Mouse (Mus musculus) limb, embryonic 12.5 days (tissue): ENCODE measurements around the gene Poldip3. TPM values are rescaled to one million over a fixed set of nuclear protein-coding genes. Genes with fewer than 3 reads are reported as not detected.
"Not testable (repeated sequence)": the region's sequence is repeated elsewhere in the genome, so short reads cannot be mapped to it uniquely, and the experiment has no call there.

Source experiments
- ATAC-seq: fragments of 200-750 bp; cut with Nextera tagmentation; 2 replicates; pipeline ENCODE4 v1.8.0; 2017; ENCODE audit warnings: low read depth, moderate TSS enrichment; ENCODE audit not compliant: insufficient number of reproducible peaks, insufficient read depth, low FRiP score, low TSS enrichment
- H3K27ac ChIP-seq: fragments of 300-500 bp; sonication (generic); 2 replicates; pipeline ENCODE4 v1.5.1; 2016; ENCODE audit warnings: mild to moderate bottlenecking, moderate library complexity
- H3K27me3 ChIP-seq: fragments of 300-500 bp; sonication (generic); 2 replicates; pipeline ENCODE4 v1.6.1; 2016; ENCODE audit warnings: mild to moderate bottlenecking, moderate library complexity
- H3K36me3 ChIP-seq: fragments of 300-500 bp; sonication (generic); 2 replicates; pipeline ENCODE4 v1.6.1; 2016; ENCODE audit warnings: mild to moderate bottlenecking, moderate library complexity
- H3K4me1 ChIP-seq: fragments of 300-500 bp; sonication (generic); replicated peaks from 2 replicates; pipeline ENCODE4 v1.6.1; 2016
- H3K4me2 ChIP-seq: fragments of 300-500 bp; sonication (generic); 2 replicates; pipeline ENCODE4 v1.6.1; 2016; ENCODE audit warnings: mild to moderate bottlenecking, moderate library complexity
- H3K4me3 ChIP-seq: fragments of 300-500 bp; sonication (generic); replicated peaks from 2 replicates; pipeline ENCODE4 v1.5.1; 2016; ENCODE audit warnings: mild to moderate bottlenecking
- H3K9ac ChIP-seq: fragments of 300-500 bp; sonication (generic); replicated peaks from 2 replicates; pipeline ENCODE4 v1.6.1; 2016; ENCODE audit warnings: mild to moderate bottlenecking, moderate library complexity
- H3K9me3 ChIP-seq: fragments of 300-500 bp; sonication (generic); 2 replicates; pipeline ENCODE4 v1.6.1; 2016; ENCODE audit warnings: mild to moderate bottlenecking, moderate library complexity
- whole genome bisulfite sequencing: fragments of 180-500 bp; shearing (Covaris S2); methylation state at CpG from one replicate; pipeline ENCODE4 v1.1.7; 2016; 5-methylcytosine and 5-hydroxymethylcytosine counted together
- polyA plus RNA-seq: library from polyadenylated mRNA; unstranded; fragments of >200 nt; fragmentation: Nextera tagmentation; extraction: Ambion mirVana; gene quantifications from 2 replicates; pipeline ENCODE4 v1.2.1, GENCODE M21; 2016

Gene Poldip3
- polyA plus RNA-seq, 1 experiment from 2014 or later: 173 TPM

GRCm38 (mm10) chr15:83150073-83150442, 874 bp upstream of the Poldip3 start:
- peak overlapping the region; percentile 85 for H3K4me3 ChIP-seq
- ATAC-seq: no peak
- 0 out of 2 replicates have a peak overlapping the region, but pooled peaks have one; percentile 24 for H3K9ac ChIP-seq
- peak overlapping the region; percentile 81 for H3K4me2 ChIP-seq
- H3K27me3 ChIP-seq: no peaks in the 10 kb centered on the region
- WGBS: 19% methylated on average over 3 of the region's 3 CpGs
- H3K27ac ChIP-seq: peak overlapping the region; percentile 97
- no peaks in the 10 kb centered on the region for H3K9me3 ChIP-seq
- peaks cover 7% of the 10 kb centered on the region; the same call in 1 of the 2 replicates for H3K4me1 ChIP-seq
- peaks cover 45% of the 10 kb centered on the region for H3K36me3 ChIP-seq

- Histone ChIP-seq H3K27me3 (no peaks in the 10 kb centered on the region), H3K4me2 (peak overlapping the region; percentile 81), H3K9ac (peak overlapping the region; percentile 93), H3K4me1 (peaks cover 10% of the 10 kb centered on the region; the same call in 1 of the 2 replicates), H3K27ac (peak overlapping the region; percentile 97), H3K9me3 (no peaks in the 10 kb centered on the region), H3K4me3 (peak overlapping the region; percentile 85), H3K36me3 (peaks cover 49% of the 10 kb centered on the region)
- under 1% methylated on average over 41 of the region's 41 CpGs for WGBS
- ATAC-seq: peak; percentile 75
Observed at GRCm38 (mm10) chr15:83148801-83149195, 386 bp downstream of the Poldip3 start.

- H3K9me3 ChIP-seq: no peaks in the 10 kb centered on the region
- 3% methylated on average over 21 of the region's 21 CpGs for WGBS
- peak overlapping the region; percentile 85 for H3K4me3 ChIP-seq
- H3K4me2 ChIP-seq: peak overlapping the region; percentile 81
- ATAC-seq: no peak
- H3K4me1 ChIP-seq: peaks cover 10% of the 10 kb centered on the region; the same call in 1 of the 2 replicates
- peak overlapping the region; percentile 97 for H3K27ac ChIP-seq
- H3K27me3 ChIP-seq: no peaks in the 10 kb centered on the region
- peaks cover 45% of the 10 kb centered on the region for H3K36me3 ChIP-seq
- peak overlapping the region; percentile 93 for H3K9ac ChIP-seq
Observed at GRCm38 (mm10) chr15:83148395-83148794, 789 bp downstream of the Poldip3 start.

GRCm38 (mm10) chr15:83145541-83145940, 3.6 kb downstream of the Poldip3 start:
- ATAC-seq: no peak
- no peaks in the 10 kb centered on the region for H3K27me3 ChIP-seq
- peaks cover 39% of the 10 kb centered on the region for H3K36me3 ChIP-seq
- H3K9me3 ChIP-seq: no peaks in the 10 kb centered on the region
- H3K4me1 ChIP-seq: peaks cover 10% of the 10 kb centered on the region; the same call in 1 of the 2 replicates
- 92% methylated on average over 6 of the region's 6 CpGs for WGBS
- no peak overlapping the region for H3K27ac ChIP-seq
- H3K9ac ChIP-seq: no peak overlapping the region
- no peak overlapping the region for H3K4me2 ChIP-seq
- no peak overlapping the region for H3K4me3 ChIP-seq

- Histone ChIP-seq H3K27me3 (no peaks in the 10 kb centered on the region), H3K36me3 (peaks cover 51% of the 10 kb centered on the region), H3K4me2 (no peak overlapping the region), H3K4me3 (no peak overlapping the region), H3K4me1 (peaks cover 6% of the 10 kb centered on the region; the same call in 1 of the 2 replicates), H3K9ac (no peak overlapping the region), H3K9me3 (no peaks in the 10 kb centered on the region), H3K27ac (peak overlapping the region; percentile 20; the same call in 1 of the 2 replicates)
- 63% methylated on average over 5 of the region's 5 CpGs for WGBS
- ATAC-seq: no peak
Observed at GRCm38 (mm10) chr15:83142861-83143260, 6.3 kb downstream of the Poldip3 start.

GRCm38 (mm10) chr15:83135654-83136053, 13.5 kb downstream of the Poldip3 start:
- H3K9ac ChIP-seq: no peak overlapping the region
- peaks cover 84% of the 10 kb centered on the region for H3K36me3 ChIP-seq
- 89% methylated on average over 2 of the region's 2 CpGs for WGBS

GRCm38 (mm10) chr15:83134671-83135070, 14.5 kb downstream of the Poldip3 start:
- H3K4me3 ChIP-seq: no peak overlapping the region
- no peaks in the 10 kb centered on the region for H3K9me3 ChIP-seq
- H3K36me3 ChIP-seq: peaks cover 90% of the 10 kb centered on the region
- no peak for ATAC-seq
- no peaks in the 10 kb centered on the region for H3K4me1 ChIP-seq
- no peaks in the 10 kb centered on the region for H3K27me3 ChIP-seq
- no peak overlapping the region for H3K9ac ChIP-seq
- H3K4me2 ChIP-seq: no peak overlapping the region
- WGBS: 90% methylated on average over 6 of the region's 6 CpGs
- H3K27ac ChIP-seq: no peak overlapping the region

More at GRCm38 (mm10) chr15:83135654-83136053, 13.5 kb downstream of the Poldip3 start:
- H3K9me3 ChIP-seq: no peaks in the 10 kb centered on the region
- H3K4me1 ChIP-seq: no peaks in the 10 kb centered on the region
- ATAC-seq: no peak
- no peak overlapping the region for H3K4me2 ChIP-seq
- no peaks in the 10 kb centered on the region for H3K27me3 ChIP-seq
- H3K27ac ChIP-seq: no peak overlapping the region
- no peak overlapping the region for H3K4me3 ChIP-seq

- no peaks in the 10 kb centered on the region for H3K9me3 ChIP-seq
- peaks cover 96% of the 10 kb centered on the region for H3K36me3 ChIP-seq
- H3K4me2 ChIP-seq: no peak overlapping the region
- WGBS: 92% methylated on average over 7 of the region's 7 CpGs
- no peak overlapping the region for H3K27ac ChIP-seq
- no peak for ATAC-seq
- H3K27me3 ChIP-seq: no peaks in the 10 kb centered on the region
- 0 out of 2 replicates have a peak, but pooled peaks cover under 1% of the 10 kb centered on the region for H3K4me1 ChIP-seq
- H3K4me3 ChIP-seq: no peak overlapping the region
- no peak overlapping the region for H3K9ac ChIP-seq
Observed at GRCm38 (mm10) chr15:83129530-83130231, 19.5 kb downstream of the Poldip3 start.

GRCm38 (mm10) chr15:83127037-83127436, 22.1 kb downstream of the Poldip3 start:
- WGBS: 88% methylated on average over 3 of the region's 3 CpGs
- H3K4me1 ChIP-seq, H3K9me3 ChIP-seq, H3K4me3 ChIP-seq, H3K4me2 ChIP-seq, H3K27me3 ChIP-seq, ATAC-seq, H3K9ac ChIP-seq: not testable (repeated sequence)
- H3K27ac ChIP-seq: 0 out of 2 replicates have a peak overlapping the region, but pooled peaks have one; percentile 41
- peaks cover 69% of the 10 kb centered on the region for H3K36me3 ChIP-seq

- H3K4me2 ChIP-seq: no peak overlapping the region
- H3K36me3 ChIP-seq: peaks cover 65% of the 10 kb centered on the region
- no peak for ATAC-seq
- 0 out of 2 replicates have a peak overlapping the region, but pooled peaks have one; percentile 41 for H3K27ac ChIP-seq
- H3K9ac ChIP-seq: no peak overlapping the region
- H3K27me3 ChIP-seq: no peaks in the 10 kb centered on the region
- no peaks in the 10 kb centered on the region for H3K9me3 ChIP-seq
- H3K4me1 ChIP-seq: peaks cover 6% of the 10 kb centered on the region; the same call in 1 of the 2 replicates
- 91% methylated on average over 9 of the region's 9 CpGs for WGBS
- H3K4me3 ChIP-seq: no peak overlapping the region
Observed at GRCm38 (mm10) chr15:83126582-83126981, 22.6 kb downstream of the Poldip3 start.

- WGBS: 62% methylated on average over 5 of the region's 5 CpGs
Observed at GRCm38 (mm10) chr15:83124625-83125024, 24.6 kb downstream of the Poldip3 start.

More at GRCm38 (mm10) chr15:83124625-83125024, 24.6 kb downstream of the Poldip3 start:
- H3K36me3 ChIP-seq: peaks cover 51% of the 10 kb centered on the region
- H3K27ac ChIP-seq: peak overlapping the region; percentile 53; the same call in 1 of the 2 replicates
- no peak overlapping the region for H3K9ac ChIP-seq
- no peak overlapping the region for H3K4me2 ChIP-seq
- H3K4me3 ChIP-seq: no peak overlapping the region
- no peaks in the 10 kb centered on the region for H3K9me3 ChIP-seq
- ATAC-seq: no peak
- H3K27me3 ChIP-seq: no peaks in the 10 kb centered on the region
- H3K4me1 ChIP-seq: peaks cover 13% of the 10 kb centered on the region; the same call in 1 of the 2 replicates
